Mouse (Mus musculus) spleen, adult 2 months (tissue): Measurements from ENCODE around the gene Fra10ac1. TPM values are rescaled to one million over a fixed set of nuclear protein-coding genes. Genes with fewer than 3 reads are reported as not detected.

ENCODE experiments used
- DNase-seq, 2 experiments: peaks; one replicate each; pipeline versions ENCODE4 v3.0.0 to v3.0.0-alpha.2; 2012 to 2021; ENCODE audit warnings: low spot score in 2 of 2, low read depth in 1 of 2
- H3K27ac ChIP-seq: fragments of 200-500 bp; 2 replicates; pipeline ENCODE4 v1.5.1; 2012; ENCODE audit warnings: low read length, inconsistent platforms; ENCODE audit not compliant: insufficient read depth
- H3K27me3 ChIP-seq: fragments of 200-500 bp; 2 replicates; pipeline ENCODE4 v1.6.1; 2012; ENCODE audit warnings: mild to moderate bottlenecking, moderate library complexity, low read length, inconsistent platforms; ENCODE audit not compliant: control insufficient read depth, insufficient read depth
- H3K36me3 ChIP-seq: fragments of 200-500 bp; 2 replicates; pipeline ENCODE4 v1.6.1; 2012; ENCODE audit warnings: mild to moderate bottlenecking, low read length, inconsistent platforms; ENCODE audit not compliant: control insufficient read depth, insufficient read depth
- H3K4me1 ChIP-seq: fragments of 200-500 bp; 2 replicates; pipeline ENCODE4 v1.6.1; 2011; ENCODE audit warnings: inconsistent platforms; ENCODE audit not compliant: control insufficient read depth, insufficient read depth, insufficient read length
- H3K4me3 ChIP-seq: fragments of 200-500 bp; 2 replicates; pipeline ENCODE4 v1.5.1; 2011; ENCODE audit warnings: mild to moderate bottlenecking, inconsistent platforms; ENCODE audit not compliant: insufficient read depth, insufficient read length; ENCODE audit errors: extremely low read depth
- CTCF ChIP-seq: fragments of 200-500 bp; IDR thresholded peaks from 2 replicates; pipeline ENCODE4 v1.5.1; 2011; ENCODE audit warnings: mild to moderate bottlenecking, inconsistent platforms; ENCODE audit not compliant: insufficient read depth, insufficient read length, insufficient replicate concordance; ENCODE audit errors: extremely low read depth
- POLR2A ChIP-seq: fragments of 200-500 bp; IDR thresholded peaks from 2 replicates; pipeline ENCODE4 v1.6.1; 2011; ENCODE audit warnings: low read depth, low read length, inconsistent platforms
- WGBS: fragments of 180-500 bp; shearing (Covaris S2); methylation state at CpG from one replicate; pipeline ENCODE4 v1.1.7; 2018; 5-methylcytosine and 5-hydroxymethylcytosine counted together
- polyA plus RNA-seq: library from polyadenylated mRNA; depleted of rRNA; stranded (reverse); fragments of >200 nt; gene quantifications from 2 replicates; pipeline ENCODE4 v1.2.3, GENCODE M21; 2012

Fra10ac1 gene
- polyA plus RNA-seq, 1 experiment: 2.7 TPM

DNA sequence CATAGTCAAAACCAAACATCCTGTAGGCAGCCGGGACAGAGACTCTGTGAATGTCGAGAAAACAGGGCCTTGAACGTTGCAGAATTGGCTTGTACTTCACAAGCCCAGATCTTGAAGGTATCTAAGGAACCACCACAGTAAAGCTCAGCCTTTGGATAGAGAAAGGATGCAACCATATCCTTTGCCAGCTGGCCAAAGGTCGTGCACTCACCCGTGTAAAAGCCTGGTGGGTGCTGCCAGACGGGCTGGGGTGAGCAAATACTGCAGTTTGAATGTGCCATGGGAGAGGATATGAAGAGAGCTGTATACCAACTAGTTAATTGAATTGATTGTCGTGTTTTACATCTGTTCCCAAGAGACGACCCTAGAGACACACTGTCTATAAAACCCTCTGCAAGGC lies 8.1 kb upstream of the Fra10ac1 start:
- H3K4me1 ChIP-seq: no peaks in the 10 kb centered on the region
- no peak overlapping the region for H3K27ac ChIP-seq
- H3K36me3 ChIP-seq: no peaks in the 10 kb centered on the region
- 46% methylated on average over 8 of the region's 8 CpGs for WGBS
- no peaks in the 10 kb centered on the region for H3K27me3 ChIP-seq
- TF ChIP-seq CTCF (no peak), POLR2A (no peak)
- no peak for DNase-seq
- no peak overlapping the region for H3K4me3 ChIP-seq

DNA sequence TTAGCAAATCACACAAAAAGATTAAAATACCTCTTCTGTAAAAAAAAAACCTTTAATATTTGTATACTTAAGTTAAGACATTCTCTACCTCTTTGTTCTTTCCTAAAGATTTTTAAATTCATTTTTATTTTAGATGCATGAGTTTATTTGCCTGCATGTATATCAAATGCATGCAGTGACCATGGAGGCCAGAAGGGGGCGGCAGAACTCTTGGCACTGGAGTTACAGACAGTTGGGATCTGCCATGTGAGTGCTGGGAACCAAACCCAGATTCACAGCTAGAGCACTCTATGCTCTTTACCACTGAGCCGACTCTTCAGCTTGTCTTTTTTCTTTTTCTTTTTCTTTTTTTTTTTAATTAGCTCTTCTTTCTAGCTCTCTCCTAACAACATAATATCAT lies 4.7 kb upstream of the Fra10ac1 start:
- DNase-seq: no peak
- Histone ChIP-seq H3K27me3 (no peaks in the 10 kb centered on the region), H3K36me3 (no peaks in the 10 kb centered on the region), H3K4me1 (no peaks in the 10 kb centered on the region; the same call in 1 of the 2 replicates), H3K27ac (no peak overlapping the region), H3K4me3 (no peak overlapping the region)
- no peak for TF ChIP-seq POLR2A
- no peak for TF ChIP-seq CTCF
- 50% methylated on average over 2 of the region's 2 CpGs for WGBS

DNA sequence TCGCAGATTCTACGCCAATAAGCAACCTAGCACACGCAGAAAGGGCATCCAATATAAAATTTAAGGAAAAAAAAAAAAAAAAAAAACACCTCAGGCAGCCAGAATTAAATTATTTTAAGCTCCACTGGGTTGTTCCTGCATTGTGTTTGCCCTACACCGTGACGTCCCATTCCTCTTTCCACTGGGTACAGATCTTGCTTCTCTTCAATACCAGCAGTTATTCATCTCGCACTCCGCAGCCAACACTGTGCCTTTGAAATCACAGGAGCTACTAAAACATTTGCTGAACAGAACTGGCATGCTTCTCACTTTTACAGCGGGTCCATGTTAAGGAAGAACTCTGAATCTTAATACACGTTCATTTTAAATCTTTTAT lies 717 bp upstream of the Fra10ac1 start:
- Histone ChIP-seq H3K27me3 (no peaks in the 10 kb centered on the region), H3K27ac (no peak overlapping the region), H3K4me1 (peaks cover 3% of the 10 kb centered on the region; the same call in 1 of the 2 replicates), H3K4me3 (peak overlapping the region; percentile 97; the same call in 1 of the 2 replicates), H3K36me3 (no peaks in the 10 kb centered on the region)
- DNase-seq: no peak
- TF ChIP-seq POLR2A (no peak), CTCF (no peak)
- WGBS: 22% methylated on average over 9 of the region's 9 CpGs

DNA sequence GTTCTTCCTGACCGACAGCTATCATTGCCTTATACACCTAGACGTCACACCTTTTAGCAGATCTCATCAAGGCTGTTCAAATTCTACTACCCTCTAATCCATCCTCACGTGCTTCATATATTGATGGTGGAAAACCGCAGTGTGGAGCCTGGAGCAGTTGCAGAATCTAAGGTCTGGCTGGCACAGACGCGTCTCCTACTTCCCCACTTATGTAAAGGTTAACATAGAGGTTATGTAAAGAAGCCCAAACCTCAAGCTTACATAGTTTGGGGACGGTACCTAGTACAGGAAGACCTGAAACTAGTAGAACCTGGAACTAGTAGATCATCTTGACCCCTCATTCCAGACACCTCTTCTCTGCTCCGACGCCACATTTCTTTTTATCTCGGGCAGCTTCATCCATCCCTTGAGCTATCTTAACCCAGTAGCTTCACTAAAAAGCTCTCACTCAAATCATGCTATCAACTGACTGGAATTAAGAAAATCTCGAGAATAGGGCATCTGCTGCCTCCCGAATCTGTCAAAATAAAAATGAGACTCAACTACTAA lies 526 bp downstream of the Fra10ac1 start:
- Histone ChIP-seq H3K27me3 (no peaks in the 10 kb centered on the region), H3K36me3 (no peaks in the 10 kb centered on the region), H3K4me3 (peak overlapping the region; percentile 97), H3K4me1 (peaks cover 3% of the 10 kb centered on the region; the same call in 1 of the 2 replicates), H3K27ac (peak overlapping the region; percentile 87)
- 5% methylated on average over 12 of the region's 12 CpGs for whole genome bisulfite sequencing
- TF ChIP-seq CTCF (no peak), POLR2A (no peak)
- no peak for DNase-seq

DNA sequence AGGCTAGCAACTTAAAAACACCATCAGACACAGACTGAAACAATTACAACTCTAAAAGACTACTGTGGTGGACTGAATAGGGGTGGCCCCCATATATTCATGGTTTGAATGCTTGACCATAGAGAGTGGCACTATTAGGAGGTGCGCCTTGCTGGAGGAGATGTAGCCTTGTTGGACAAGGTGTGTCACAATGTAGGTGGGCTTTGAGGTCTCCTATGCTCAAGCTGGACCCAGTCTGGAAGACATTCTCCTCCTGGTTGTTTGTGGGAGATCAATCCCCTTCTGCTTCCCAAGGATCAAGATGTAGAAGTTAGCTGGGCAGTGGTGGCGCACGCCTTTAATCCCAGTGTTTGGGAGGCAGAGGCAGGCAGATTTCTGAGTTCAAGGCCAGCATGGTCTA lies 6.3 kb downstream of the Fra10ac1 start:
- no peak for DNase-seq
- H3K4me3 ChIP-seq: no peak overlapping the region
- no peaks in the 10 kb centered on the region for H3K27me3 ChIP-seq
- H3K27ac ChIP-seq: no peak overlapping the region
- WGBS: 98% methylated on average over 3 of the region's 3 CpGs
- TF ChIP-seq POLR2A: no peak
- no peak for TF ChIP-seq CTCF
- no peaks in the 10 kb centered on the region for H3K4me1 ChIP-seq
- H3K36me3 ChIP-seq: peaks cover 7% of the 10 kb centered on the region; the same call in 1 of the 2 replicates

DNA sequence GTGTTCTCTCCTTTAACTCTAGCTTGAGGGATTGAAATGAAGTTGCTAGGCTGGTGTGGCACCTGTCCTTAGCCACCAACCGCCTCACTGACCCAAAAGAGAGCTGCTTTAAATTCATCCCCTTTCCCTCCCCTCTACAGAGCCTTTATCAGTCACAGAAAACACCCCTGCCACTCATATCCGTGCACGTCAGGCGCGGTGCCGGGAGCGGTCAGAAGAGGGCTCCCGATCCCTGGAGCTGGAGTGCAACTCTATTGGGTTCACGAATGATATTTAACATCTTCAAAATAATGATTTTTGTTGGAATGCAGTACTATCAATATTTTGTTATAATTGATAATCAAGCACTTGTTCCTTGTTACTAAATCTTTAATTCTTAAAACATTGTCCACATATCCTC lies 17.3 kb downstream of the Fra10ac1 start:
- H3K36me3 ChIP-seq: peaks cover 6% of the 10 kb centered on the region
- H3K4me3 ChIP-seq: no peak overlapping the region
- H3K4me1 ChIP-seq: no peaks in the 10 kb centered on the region
- no peak overlapping the region for H3K27ac ChIP-seq
- no peak for TF ChIP-seq CTCF
- no peak for TF ChIP-seq POLR2A
- no peak for DNase-seq
- no peaks in the 10 kb centered on the region for H3K27me3 ChIP-seq
- 89% methylated on average over 9 of the region's 9 CpGs for WGBS

DNA sequence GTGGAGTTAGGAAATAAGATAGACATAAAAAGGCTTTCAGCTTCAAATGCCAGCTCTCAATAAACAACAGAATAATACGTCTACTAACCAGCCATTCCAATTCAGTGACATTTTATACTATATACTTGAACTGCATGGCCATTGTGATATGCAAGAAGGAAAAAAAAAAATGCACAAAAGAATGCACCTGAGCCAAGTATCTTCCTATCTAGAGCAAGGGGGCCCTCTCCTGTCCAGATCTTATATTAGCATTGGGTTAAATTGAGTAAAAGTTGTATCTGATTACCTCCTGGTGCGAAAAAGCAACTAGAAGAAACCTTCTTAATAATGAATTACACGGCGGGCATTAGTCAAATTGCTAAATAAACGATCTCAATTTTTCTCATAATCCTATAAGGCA lies 25.2 kb downstream of the Fra10ac1 start:
- Histone ChIP-seq H3K4me3 (no peak overlapping the region), H3K4me1 (no peaks in the 10 kb centered on the region), H3K27me3 (no peaks in the 10 kb centered on the region), H3K27ac (no peak overlapping the region), H3K36me3 (peaks cover 12% of the 10 kb centered on the region)
- no peak for DNase-seq
- WGBS: 91% methylated on average over 5 of the region's 5 CpGs
- TF ChIP-seq CTCF (no peak), POLR2A (no peak)

DNA sequence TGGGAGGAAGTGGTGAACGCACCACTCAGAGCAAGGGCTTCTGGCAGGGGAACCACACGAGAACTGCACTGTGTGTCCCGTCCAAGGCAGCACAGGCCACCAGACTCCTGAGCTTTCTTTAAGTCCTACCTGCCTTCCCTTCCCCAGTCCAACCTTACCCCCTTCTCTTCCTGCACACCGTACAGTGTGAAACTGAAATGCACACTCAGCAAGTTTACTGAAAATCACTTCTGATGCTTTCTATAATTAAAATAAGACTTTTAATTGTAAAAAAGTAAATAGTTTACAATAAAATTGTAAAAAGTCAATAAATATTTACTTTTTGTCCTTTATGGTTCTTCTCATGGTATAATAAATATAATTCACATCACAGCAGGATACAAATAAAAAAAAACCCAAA lies 28.7 kb downstream of the Fra10ac1 start:
- Histone ChIP-seq H3K36me3 (peaks cover 14% of the 10 kb centered on the region), H3K4me3 (no peak overlapping the region), H3K27ac (no peak overlapping the region), H3K27me3 (no peaks in the 10 kb centered on the region), H3K4me1 (no peaks in the 10 kb centered on the region)
- WGBS: 90% methylated on average over 4 of the region's 4 CpGs
- no peak for DNase-seq
- TF ChIP-seq CTCF (no peak), POLR2A (no peak)
